Mouse (Mus musculus): ENCODE measurements around the gene Sult3a1.
"Not testable (repeated sequence)": the region's sequence is repeated elsewhere in the genome, so short reads cannot be mapped to it uniquely, and the experiment has no call there.

The Sult3a1 gene

DNA sequence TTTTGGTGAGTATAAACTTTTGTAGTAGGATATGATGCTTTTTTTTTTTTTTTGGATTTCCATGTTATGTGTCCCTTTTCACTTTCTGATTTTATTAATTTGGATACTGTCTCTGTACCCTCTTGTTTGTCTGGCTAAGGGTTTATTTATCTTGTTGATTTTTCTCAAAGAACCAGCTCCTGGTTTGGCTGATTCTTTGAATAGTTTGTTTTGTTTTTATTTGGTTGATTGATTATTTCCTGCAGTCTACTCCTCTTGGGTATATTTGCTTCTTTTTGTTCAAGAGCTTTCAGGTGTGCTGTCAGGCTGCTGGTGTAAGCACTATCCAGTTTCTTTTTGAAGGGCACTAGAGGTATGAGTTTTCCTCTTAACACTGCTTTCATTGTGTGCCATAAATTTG is at the start of gene Sult3a1:
Gene Sult3a1, plus strand, starts transcription at position 301 of the 400 bp plus-strand sequence.
- DNase-seq (ENCODE audit: low spot score in 2 of 2): no peak

DNA sequence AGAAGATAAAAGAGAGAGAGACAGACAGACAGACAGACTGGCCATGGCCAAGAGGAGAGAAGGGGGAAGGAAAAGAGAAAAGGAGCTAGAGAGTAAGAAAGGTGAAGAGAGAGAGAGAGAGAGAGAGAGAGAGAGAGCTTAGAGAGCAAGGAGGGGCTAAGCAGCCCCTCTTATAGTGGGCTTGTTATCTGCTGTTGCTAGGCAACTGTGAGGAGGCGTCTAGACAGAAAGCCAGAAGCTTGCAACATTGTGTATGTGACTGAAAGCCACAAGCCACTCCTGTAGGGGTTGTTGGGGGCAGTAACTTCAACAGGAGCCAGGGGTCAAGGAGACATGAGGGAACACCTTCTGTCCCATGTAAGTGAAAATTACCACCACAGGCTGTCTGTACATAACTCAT is 45.7 kb upstream of the Sult3a1 start:
- DNase-seq (ENCODE audit: low spot score in 2 of 2): no peak

DNA sequence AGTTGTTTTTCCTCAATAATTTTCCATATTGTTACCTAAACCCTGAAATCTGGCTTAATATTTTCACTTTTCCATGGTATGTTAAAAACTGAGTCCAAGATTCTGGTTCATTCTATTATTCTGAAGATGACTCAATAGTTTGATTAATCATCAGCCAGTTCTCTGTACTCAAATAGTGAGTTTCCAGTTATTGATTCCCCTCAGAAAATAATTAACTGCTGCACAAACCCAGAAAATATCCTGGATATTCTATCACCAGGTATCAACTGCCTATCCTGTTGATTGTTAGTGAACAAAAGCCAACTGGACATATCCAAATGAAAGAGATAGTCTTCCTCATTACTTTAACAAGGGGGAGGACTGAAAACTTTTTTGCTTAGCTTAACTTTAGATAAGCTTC is 43.3 kb upstream of the Sult3a1 start:
- DNase-seq (ENCODE audit: low spot score in 2 of 2): no peak

DNA sequence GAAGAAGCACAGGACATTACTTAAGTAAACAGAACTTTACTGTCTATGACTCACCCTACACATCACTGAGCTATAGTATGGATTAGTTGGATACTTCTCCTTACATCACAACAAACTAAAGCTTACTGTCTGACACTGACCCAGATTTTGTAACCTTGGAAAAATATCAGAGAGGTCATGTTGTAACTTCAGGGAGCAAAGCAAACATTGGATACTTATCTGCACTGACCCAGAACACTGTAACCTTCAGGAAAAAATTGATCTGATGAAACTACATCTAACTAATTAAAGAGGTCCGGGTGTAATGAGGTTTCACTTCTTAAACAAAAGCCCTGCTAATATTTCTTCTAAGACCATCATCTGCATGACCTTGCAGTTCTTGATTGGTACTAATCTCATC is 40.6 kb upstream of the Sult3a1 start:
- no peak for DNase-seq (ENCODE audit: low spot score in 2 of 2)

DNA sequence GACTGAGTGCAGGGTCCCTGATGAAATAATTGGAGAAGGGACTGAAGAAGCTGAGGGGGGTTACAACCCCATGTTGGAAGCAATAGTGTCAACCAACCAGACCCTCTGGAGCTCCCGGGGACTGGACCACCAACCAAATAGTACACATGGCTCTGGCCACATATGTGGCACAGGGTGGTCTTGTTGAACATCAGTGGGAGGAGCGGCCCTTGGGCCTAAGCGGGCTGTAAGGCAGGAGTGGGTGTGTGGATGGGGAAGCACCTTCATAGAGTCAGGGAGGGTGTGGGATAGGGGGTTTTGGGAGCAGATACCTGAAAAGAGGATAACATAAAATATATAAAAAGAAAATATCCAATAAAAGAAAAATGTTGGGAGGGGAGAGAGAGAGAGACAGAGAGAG is 36.6 kb upstream of the Sult3a1 start:
- DNase-seq (ENCODE audit: low spot score in 2 of 2): no peak

DNA sequence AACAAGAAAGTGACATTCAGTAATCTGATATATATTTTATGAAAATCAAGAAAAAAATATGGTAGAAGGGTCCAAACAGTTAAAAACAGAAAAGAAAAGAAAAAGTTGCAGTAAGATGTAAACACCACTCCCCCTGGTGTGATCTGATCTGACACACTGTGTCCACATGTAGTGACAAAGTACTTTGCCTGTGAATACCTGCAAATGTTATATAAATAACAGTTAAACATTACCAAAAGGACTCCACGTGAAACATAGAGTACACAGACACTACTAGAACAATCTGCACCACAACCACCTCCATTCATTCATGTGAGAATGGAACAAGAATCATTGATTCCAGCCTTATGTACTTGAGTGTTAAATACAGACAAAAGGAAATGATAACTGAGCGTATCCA is 8.5 kb downstream of the Sult3a1 start:
- DNase-seq (ENCODE audit: low spot score in 2 of 2): no peak

DNA sequence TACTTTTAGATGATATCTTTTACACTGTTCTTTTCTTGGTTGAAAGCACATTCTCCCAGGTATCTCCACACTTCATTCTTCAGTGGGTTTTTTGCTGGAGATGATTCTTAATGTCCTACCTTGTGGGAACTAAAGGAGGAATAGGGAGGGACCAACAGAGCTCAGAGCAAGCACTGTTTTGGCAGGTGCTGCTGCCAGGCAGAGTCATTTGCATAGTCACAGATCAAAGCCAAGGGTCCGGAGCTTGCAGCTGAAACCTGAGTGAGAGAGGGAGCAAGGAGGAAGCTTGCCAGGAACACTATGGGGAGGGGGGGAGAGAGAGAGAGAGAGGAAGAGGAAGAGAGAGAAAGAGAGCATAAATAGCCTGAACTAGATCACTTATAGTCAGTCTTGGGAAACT is 12.9 kb downstream of the Sult3a1 start:
- no peak for DNase-seq (ENCODE audit: low spot score in 2 of 2)

DNA sequence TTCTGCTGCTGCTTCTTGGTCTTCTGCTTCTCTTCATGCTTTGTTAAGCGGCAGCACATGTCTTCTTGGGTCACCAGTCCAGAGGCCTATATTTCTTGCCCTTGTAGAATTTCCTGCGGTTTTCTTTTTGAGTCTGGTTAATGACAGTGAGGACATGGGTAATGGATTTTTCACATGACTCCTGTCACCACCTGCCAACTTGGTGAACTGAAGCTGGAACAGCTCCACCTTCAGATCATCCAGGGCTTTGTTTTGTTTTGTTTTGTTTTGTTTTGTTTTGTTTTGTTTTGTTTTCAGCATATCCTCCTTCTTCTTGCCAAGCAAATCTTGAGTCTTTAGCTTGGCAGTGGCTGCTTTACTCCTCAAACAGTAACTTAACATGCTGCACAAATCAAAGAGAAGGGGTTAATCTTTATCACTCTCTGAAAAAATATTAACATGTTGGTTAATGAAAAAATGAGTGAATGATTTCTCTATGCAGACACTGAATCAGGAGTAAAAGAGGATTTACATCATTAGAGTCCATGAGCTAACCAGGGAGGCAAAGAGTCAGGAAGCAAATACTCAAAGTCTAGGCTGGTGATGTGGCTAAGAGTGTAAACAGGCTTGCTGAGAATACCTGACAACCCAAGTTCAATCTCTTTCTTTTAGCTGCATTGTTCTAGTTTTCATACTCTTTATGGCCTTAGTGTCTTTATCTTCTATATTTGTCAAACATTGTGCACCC is 15.3 kb downstream of the Sult3a1 start:
- DNase-seq (ENCODE audit: low spot score in 2 of 2): no peak

DNA sequence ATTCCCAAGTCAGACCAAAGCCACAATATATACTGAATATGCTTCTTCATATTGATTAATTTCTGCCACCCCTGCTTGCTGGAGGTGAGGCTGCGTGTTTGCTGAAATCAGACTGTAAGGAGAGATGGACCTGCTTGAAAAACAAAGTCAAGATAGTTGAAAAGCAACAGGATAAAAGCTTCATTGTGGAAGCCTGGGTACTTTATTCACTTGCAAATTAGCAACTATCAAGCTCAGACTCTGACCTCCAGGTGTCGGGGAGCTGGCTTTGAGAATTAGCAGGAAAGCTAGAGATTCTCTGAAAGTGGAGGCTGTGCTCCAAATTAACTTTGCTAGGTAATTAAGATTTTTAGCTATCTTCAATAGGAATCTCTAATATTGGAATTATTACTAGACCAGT is 24.9 kb downstream of the Sult3a1 start:
- DNase-seq (ENCODE audit: low spot score in 2 of 2): not testable (repeated sequence)

DNA sequence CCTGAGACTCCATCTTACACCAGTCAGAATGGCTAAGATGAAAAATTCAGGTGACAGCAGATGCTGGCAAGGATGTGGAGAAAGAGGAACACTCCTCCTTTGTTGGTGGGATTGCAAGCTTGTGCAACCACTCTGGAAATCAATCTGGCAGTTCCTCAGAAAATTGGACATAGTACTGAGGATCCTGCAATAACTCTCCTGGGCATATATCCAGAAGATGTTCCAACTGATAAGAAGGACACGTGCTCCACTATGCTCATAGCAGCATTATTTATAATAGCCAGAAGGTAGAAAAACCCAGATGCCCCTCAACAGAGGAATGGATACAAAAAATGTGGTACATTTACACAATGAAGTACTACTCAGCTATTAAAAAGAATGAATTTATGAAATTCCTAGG is 44.0 kb downstream of the Sult3a1 start:
- not testable (repeated sequence) for DNase-seq (ENCODE audit: low spot score in 2 of 2)

DNA sequence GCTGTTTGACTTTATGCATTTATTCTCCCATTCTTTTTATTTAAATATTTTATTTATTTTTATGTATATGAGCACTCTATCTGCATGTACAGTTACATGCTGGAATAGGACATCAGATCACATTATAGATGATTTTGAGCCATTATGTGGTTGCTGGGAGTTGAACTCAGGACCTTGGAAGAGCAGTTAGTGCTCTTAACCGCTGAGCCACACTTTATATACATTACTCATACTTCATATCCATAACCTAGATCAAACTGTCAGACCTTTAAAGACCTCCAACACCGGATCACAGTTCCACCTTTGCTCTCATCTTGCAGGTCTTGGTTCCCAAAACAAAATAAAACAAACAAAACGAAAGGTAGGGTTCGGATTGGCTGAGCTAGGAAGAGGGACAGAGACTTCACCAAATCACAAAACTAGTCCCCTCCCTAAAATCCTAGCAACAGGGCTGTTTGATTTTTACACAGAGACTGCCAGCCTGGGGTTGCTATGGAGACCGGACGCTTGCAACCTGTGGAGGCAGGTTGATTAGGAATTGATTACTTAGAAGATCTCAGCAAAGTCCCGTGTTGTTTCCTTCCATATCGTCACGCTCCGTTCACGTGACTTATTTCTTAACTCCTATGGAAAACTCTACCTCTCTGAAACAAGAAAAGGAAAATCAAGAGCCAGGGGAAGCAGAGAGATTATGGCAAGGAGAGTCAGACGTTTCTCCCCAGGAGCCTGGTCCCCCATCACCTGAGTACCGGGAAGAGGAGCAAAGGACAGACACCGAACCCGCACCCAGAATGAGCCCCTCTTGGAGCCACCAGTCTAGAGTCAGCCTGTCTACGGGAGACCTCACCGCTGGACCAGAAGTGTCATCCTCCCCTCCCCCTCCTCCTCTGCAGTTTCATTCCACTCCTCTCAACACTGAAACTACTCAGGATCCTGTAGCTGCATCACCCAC is 47.3 kb downstream of the Sult3a1 start, which contains the start of gene Rsph4a:
Gene Rsph4a, plus strand, starts transcription at position 582 of the 952 bp plus-strand sequence.
- DNase-seq (ENCODE audit: low spot score in 2 of 2): peak; percentile 58 to 61

DNA sequence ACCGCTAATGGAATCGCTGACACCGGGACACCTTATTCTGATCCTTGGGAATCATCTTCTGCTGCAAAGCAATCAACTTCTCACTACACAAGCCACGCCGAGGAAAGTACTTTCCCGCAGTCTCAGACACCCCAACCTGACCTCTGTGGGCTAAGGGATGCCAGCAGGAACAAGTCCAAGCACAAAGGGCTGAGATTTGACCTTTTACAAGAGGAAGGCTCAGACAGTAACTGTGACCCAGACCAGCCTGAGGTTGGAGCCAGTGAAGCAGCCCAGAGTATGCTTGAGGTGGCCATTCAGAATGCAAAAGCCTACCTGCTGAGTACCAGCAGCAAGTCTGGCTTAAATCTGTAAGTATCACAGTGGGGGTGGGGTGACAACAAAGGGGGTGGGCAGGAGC is 48.0 kb downstream of the Sult3a1 start:
- no peak for DNase-seq (ENCODE audit: low spot score in 2 of 2)

All from frontal cortex, postnatal 10 days (tissue).